Mouse (Mus musculus) kidney, adult 18-20 months (tissue): ENCODE measurements around the gene Smarcd2.

ENCODE experiments used
- DNase-seq: peaks from one replicate; pipeline ENCODE4 v3.0.0; 2021

Smarcd2 gene

GRCm38 (mm10) chr11:106220603-106221002, 52.2 kb downstream of the Smarcd2 start:
- DNase-seq: no peak

DNA sequence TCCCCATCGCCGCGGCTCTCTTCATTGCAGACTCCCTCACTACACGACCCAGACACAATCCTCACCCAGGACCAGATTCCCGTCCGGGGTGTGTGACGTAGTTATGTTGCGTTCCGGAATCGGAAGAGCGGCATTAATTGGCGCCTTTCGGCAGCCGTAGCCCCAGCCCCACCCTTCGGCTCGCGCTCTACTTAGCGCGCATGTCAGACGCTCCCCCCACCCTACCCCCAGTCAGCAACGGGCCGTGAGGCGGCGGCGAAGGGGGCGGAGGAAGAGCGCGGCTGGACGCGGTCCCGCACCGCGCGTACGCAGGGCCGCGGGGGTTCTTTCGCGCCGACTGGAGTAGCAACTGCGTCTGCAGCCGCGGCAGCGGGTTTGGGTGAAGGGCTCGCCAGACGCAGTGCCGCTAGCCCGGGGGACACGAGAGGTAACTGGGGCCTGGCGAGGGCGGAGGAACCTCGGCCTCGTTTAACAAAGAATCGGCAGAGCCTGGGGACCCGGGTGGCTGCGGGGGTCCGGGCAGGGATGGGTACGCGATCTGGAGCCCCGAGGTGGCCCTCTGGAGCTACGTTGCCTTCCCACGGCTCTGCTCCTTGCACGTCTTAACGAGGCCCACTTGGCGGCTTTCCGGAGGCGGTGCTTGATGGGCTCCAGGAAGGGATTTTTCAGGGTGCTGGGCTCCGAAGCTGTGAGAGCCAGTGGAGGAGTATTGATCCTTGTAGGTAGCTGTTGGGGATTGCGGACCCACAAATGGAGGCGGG, 55.9 kb downstream of the Smarcd2 start, which contains the start of gene Ddx42:
TSS of gene Ddx42 (plus strand) at position 197 of the 761 bp plus-strand sequence.
- DNase-seq: peak; percentile 89

DNA sequence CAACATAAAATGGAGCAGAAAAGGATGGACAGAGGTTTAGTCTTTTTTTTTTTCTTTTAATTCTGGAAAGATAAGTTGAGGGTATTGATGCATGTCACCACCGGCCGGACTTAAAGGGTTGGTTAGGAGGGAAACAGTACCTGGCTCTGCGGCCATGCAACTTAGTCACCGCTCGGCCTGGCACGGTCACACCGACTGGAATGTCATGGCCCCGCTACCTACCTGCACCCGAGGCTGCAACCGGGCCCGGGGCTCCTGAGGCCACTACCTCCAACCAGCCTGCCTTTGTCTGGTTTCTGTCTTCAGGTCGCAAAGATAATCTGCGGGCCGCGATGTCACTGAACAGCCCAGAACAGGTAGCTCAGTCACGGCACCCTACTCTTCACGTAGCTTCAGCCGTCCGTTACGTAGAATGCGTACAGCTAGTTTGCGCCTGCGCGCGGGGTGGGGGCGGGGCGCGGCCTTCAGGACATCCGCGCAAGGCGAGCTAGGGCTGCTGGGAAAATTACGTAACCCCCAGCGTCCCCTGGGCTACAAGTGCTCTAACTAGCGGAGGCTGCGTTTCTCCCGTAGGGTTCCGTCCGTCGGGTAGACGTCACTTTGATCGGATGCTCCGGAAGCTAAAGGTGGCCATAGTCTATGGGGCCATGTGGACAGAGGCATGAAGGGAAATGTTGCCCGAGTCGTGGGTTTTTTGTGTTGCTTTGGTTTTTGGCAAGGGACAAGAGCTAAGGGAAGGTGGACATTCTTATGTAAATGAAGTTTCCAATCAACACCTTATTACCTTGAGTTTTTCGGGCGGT, 56.6 kb downstream of the Smarcd2 start, which contains the start of gene Ccdc47:
TSS of gene Ccdc47 (minus strand) at position 418 of the 803 bp plus-strand sequence.
- peak; percentile 93 for DNase-seq

DNA sequence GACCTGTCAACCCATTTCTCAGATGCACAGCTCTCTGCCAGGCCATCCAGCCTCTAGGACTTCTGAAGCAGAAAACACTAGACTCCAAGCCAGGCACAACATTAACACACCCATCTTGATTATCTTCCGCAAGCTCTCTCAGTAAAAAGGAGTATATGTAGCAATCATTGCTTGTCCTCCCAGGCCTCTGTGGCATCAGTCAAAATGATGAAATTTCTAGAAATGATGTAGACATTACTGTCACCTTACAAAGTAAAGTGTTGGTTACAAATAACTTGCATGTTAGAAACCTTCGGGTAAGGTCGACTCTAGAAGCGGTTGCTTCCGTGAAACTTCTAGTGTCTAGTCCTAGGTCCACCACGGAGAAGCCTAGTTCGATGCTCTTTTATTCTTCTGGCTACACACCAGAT, 57.3 kb downstream of the Smarcd2 start:
- DNase-seq: no peak

- DNase-seq: no peak
Measured at GRCm38 (mm10) chr11:106214856-106215255, 57.9 kb downstream of the Smarcd2 start.
